Mouse (Mus musculus) bone marrow macrophage, adult 2 months (primary cell): ENCODE data around the gene Olfr972.
"Not testable (repeated sequence)": the region's sequence is repeated elsewhere in the genome, so short reads cannot be mapped to it uniquely, and the experiment has no call there.

Source experiments
- CTCF ChIP-seq: IDR thresholded peaks from 2 replicates; pipeline ENCODE4 v1.5.1; 2012; ENCODE audit warnings: low read depth, mild to moderate bottlenecking, low read length, moderate library complexity
- POLR2A ChIP-seq: IDR thresholded peaks from 2 replicates; pipeline ENCODE4 v1.6.1; 2012; ENCODE audit warnings: mild to moderate bottlenecking, low read depth, low read length, borderline replicate concordance

GRCm38 (mm10) chr9:39871986-39872385 lies 5.8 kb downstream of the Olfr972 start:
- TF ChIP-seq CTCF, POLR2A: not testable (repeated sequence)
